Comparison of ENCODE assay signal across 13 mouse cellular contexts in genomic region chr15:81178703-81179102, GRCm38 (mm10). TPM values are rescaled to one million over a fixed set of nuclear protein-coding genes. Genes with fewer than 3 reads are reported as not detected.
"Had no signal": no experiment of that assay in that cellular context is flagged by ENCODE, and none has a peak within 500 bp of the region (broad histone marks: within the 10 kb centered on the region; RNA-seq: fewer than 3 reads in every experiment).

No protein-coding gene starts in this region.

- H3K27ac ChIP-seq: limb, embryonic 15.5 days; liver, embryonic 12.5 days; midbrain, embryonic 15.5 days; neural tube, embryonic 12.5 days; stomach, postnatal 0 days had no signal

- H3K4me2 ChIP-seq: limb, embryonic 15.5 days; liver, embryonic 12.5 days; lung, embryonic 14.5 days; midbrain, embryonic 11.5 days; midbrain, embryonic 15.5 days; neural tube, embryonic 12.5 days had no signal

- DNase-seq: lung, postnatal 10 days; lung, postnatal 4 days; thymus, postnatal 4 days had no signal

- H3K9me3 ChIP-seq: limb, embryonic 15.5 days; liver, embryonic 12.5 days; megakaryocyte, embryonic 14.5 days; midbrain, embryonic 15.5 days; neural tube, embryonic 12.5 days had no signal

- H3K9ac ChIP-seq: limb, embryonic 15.5 days; liver, embryonic 12.5 days; lung, embryonic 14.5 days; midbrain, embryonic 15.5 days; neural tube, embryonic 12.5 days had no signal

- H3K36me3 ChIP-seq: limb, embryonic 15.5 days; liver, embryonic 12.5 days; midbrain, embryonic 15.5 days had no signal

- H3K27me3 ChIP-seq: limb, embryonic 15.5 days; liver, embryonic 12.5 days; megakaryocyte, embryonic 14.5 days; midbrain, embryonic 15.5 days; neural tube, embryonic 12.5 days had no signal

- ATAC-seq: liver, embryonic 12.5 days; midbrain, embryonic 15.5 days had no signal

- H3K4me3 ChIP-seq: limb, embryonic 15.5 days; liver, embryonic 12.5 days; megakaryocyte, embryonic 14.5 days; midbrain, embryonic 15.5 days; neural tube, embryonic 12.5 days had no signal

- H3K4me1 ChIP-seq: liver, embryonic 12.5 days; neural tube, embryonic 12.5 days had no signal

RNA-seq across cellular contexts. Expression of gene Mchr1, which starts 56.6 kb away (rescaled TPM):
- total RNA-seq: monocyte, adult 5-6 weeks; neutrophil, adult 5-6 weeks had no signal
- polyA plus RNA-seq: liver, embryonic 12.5 days had no signal
